Mouse (Mus musculus) adrenal gland, adult (tissue): ENCODE measurements around the gene Gfm1.

ENCODE experiments used
- DNase-seq, 2 experiments: peaks; one replicate each; pipeline ENCODE4 v3.0.0; 2022 to 2023; ENCODE audit warnings: low spot score in 1 of 2; ENCODE audit not compliant: inconsistent age in 2 of 2

Gene Gfm1

GRCm38 (mm10) chr3:67493132-67493531 lies 63.2 kb downstream of the Gfm1 start:
- DNase-seq = no peak

GRCm38 (mm10) chr3:67496310-67496709 lies 66.4 kb downstream of the Gfm1 start:
- no peak for DNase-seq

GRCm38 (mm10) chr3:67497998-67498397 lies 68.1 kb downstream of the Gfm1 start:
- DNase-seq = no peak

GRCm38 (mm10) chr3:67498773-67499405 lies 69.0 kb downstream of the Gfm1 start:
- no peak for DNase-seq

GRCm38 (mm10) chr3:67499406-67499791 lies 69.5 kb downstream of the Gfm1 start:
- no peak for DNase-seq

DNA sequence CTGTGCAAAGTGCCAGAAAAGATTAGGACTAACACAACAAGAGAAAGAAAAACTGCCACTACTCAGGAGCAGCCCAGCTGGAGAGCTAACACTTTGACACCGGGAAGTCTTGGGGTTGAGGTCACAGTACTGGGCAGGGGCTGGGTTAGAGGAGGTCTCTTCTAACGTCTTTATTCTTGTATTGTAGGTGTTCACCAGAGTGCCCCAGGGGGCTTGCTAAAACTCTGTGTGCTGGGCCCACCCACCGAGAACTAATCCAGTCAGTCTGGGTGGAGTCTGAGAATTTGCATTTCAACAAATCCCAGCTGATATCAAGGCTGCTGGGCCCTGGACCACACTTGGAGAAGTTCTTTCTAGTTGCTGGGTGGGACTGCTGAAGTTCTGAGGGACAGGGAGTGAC lies 74.0 kb downstream of the Gfm1 start:
- DNase-seq = no peak

GRCm38 (mm10) chr3:67505286-67505685 lies 75.4 kb downstream of the Gfm1 start:
- no peak for DNase-seq

GRCm38 (mm10) chr3:67508216-67508892 lies 78.5 kb downstream of the Gfm1 start:
- no peak for DNase-seq

GRCm38 (mm10) chr3:67512807-67513206 lies 82.9 kb downstream of the Gfm1 start:
- DNase-seq = peak; percentile 65 to 91

DNA sequence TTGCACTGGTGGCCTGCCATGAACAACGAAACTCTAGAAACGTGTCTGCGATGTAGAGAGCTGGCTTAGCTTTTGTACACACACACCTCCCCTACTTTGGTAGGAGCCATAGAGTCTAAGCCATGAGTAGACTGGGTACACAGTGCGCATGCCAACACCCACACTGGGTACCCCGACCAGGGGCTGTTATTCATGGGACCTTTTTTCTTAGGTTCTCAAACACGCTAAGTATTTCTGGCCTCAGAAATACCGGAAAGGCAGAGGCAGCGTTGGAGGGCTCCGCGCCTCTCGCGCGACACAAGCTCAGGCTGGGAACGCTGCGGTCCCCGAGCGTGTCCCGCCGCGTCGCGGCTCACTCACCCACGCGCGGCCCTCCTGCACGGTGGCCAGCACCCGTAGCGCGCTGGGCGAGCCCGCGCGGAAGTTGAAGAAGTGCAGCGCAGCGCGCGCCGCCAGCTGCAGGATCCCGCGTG lies 84.9 kb downstream of the Gfm1 start:
- DNase-seq = peak in 1 of 2 experiments; percentile 55

DNA sequence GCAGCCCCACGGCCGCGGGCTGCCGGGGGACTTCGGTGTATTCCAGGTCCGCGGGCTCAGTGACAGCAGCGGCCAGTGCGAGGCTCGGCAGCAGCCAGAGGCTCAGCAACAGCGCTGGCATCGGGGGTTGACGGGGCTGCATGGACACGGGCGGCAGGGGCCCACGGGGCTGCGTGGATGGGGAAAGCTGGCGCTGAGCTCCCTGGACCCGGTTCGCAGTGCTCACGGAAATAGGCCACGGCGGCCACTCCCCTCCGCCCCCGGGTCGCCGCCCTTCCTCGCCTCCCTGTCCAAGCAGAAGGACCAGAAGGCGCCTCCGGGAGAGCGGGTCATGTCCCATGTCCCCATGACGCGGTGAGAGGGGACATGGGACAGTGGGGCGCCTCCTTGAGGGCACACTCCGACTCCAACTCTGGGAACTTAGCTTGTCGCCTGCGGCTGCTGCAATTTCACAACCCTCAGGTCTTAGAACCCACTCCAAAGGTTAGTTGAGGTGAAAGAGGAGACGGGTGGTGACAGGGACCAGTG lies 85.4 kb downstream of the Gfm1 start, which contains the start of gene Rarres1:
Gene Rarres1 (minus strand): TSS at position 250 of the 528 bp plus-strand sequence.
- DNase-seq = peak in 1 of 2 experiments; percentile 29

GRCm38 (mm10) chr3:67520568-67521143 lies 90.8 kb downstream of the Gfm1 start:
- no peak for DNase-seq

DNA sequence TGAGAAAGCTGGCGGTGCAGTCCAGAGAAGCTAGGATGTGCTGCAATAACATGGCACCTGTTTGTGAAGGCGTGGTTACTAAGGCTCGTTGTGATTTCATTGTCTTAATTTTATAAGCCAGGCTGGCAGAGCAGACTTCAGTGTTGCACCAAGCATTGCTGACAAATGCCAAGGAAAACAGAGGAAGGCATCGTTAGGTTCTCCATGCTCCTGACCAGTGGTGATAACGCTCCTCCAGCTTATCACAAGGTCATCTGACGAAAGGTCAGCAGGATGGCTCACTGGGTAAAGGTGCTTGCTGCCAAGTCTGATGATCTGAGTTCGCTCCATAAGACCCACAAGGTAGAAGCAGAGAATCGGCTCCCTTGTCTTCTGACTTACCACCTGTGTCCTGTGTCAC lies 92.8 kb downstream of the Gfm1 start:
- DNase-seq = peak; percentile 34 to 41

GRCm38 (mm10) chr3:67524768-67525167 lies 94.9 kb downstream of the Gfm1 start:
- DNase-seq = no peak
